Mouse (Mus musculus) liver, embryonic 15.5 days (tissue): ENCODE measurements at regions not wholly inside any gene's neighbourhood (a gene's known extent, or its start where the extent isn't known, plus 50 kb on each side); places are given as distances from the start of the nearest gene placed in this dataset.

Experiments used
- ATAC-seq: fragments of 200-750 bp; cut with Nextera tagmentation; 2 replicates; pipeline ENCODE4 v1.8.0; 2017; ENCODE audit warnings: moderate number of reproducible peaks, mild to moderate bottlenecking, moderate library complexity; ENCODE audit not compliant: insufficient read depth
- H3K27ac ChIP-seq: fragments of 300-500 bp; sonication (generic); replicated peaks from 2 replicates; pipeline ENCODE4 v1.5.1; 2015; ENCODE audit warnings: mild to moderate bottlenecking, inconsistent platforms
- H3K27me3 ChIP-seq: fragments of 300-500 bp; sonication (generic); 2 replicates; pipeline ENCODE4 v1.6.1; 2015; ENCODE audit warnings: mild to moderate bottlenecking, inconsistent platforms
- H3K36me3 ChIP-seq: fragments of 300-500 bp; sonication (generic); replicated peaks from 2 replicates; pipeline ENCODE4 v1.6.1; 2015; ENCODE audit warnings: moderate library complexity, mild to moderate bottlenecking, inconsistent platforms
- H3K4me1 ChIP-seq: fragments of 300-500 bp; sonication (generic); replicated peaks from 2 replicates; pipeline ENCODE4 v1.6.1; 2015; ENCODE audit warnings: inconsistent platforms
- H3K4me2 ChIP-seq: fragments of 300-500 bp; sonication (generic); 2 replicates; pipeline ENCODE4 v1.6.1; 2015; ENCODE audit warnings: moderate library complexity, mild to moderate bottlenecking, inconsistent platforms
- H3K4me3 ChIP-seq: fragments of 300-500 bp; sonication (generic); replicated peaks from 2 replicates; pipeline ENCODE4 v1.5.1; 2015; ENCODE audit warnings: mild to moderate bottlenecking, inconsistent platforms
- H3K9ac ChIP-seq: fragments of 300-500 bp; sonication (generic); 2 replicates; pipeline ENCODE4 v1.6.1; 2015; ENCODE audit warnings: moderate library complexity, mild to moderate bottlenecking, inconsistent platforms
- H3K9me3 ChIP-seq: fragments of 300-500 bp; sonication (generic); replicated peaks from 2 replicates; pipeline ENCODE4 v1.6.1; 2016; ENCODE audit warnings: inconsistent platforms
- WGBS: fragments of 180-500 bp; shearing (Covaris S2); methylation state at CpG from one replicate; pipeline ENCODE4 v1.1.7; 2015; ENCODE audit warnings: mixed read lengths; ENCODE audit not compliant: insufficient replicate concordance; 5-methylcytosine and 5-hydroxymethylcytosine counted together

DNA sequence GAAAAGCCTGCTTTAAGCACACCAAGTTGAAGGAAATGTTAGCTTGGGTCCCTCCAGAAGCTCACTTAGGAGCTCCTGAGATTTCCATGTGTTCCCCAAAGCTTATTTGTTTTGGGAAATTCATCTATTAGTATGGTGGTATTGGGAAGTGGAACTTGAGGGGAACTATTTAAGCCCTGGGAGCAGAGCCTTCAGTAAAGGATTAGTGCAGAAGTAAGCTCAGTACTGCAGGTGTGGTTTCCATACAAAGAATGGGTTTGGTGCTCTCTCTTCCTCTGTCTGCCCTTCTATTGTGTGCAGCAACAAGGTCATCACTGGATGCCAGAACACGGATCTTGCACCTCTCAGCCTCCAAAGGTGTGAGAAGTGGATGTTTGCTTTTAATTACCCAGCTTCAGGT lies 57.2 kb downstream of the Foxa2 start:
- no peaks in the 10 kb centered on the region for H3K36me3 ChIP-seq
- WGBS = 21% methylated on average over 1 of the region's 1 CpGs
- no peak overlapping the region for H3K4me3 ChIP-seq
- H3K27me3 ChIP-seq = no peaks in the 10 kb centered on the region
- H3K4me2 ChIP-seq = no peak overlapping the region
- no peak for ATAC-seq
- H3K27ac ChIP-seq = no peak overlapping the region
- no peak overlapping the region for H3K9ac ChIP-seq
- H3K9me3 ChIP-seq = no peaks in the 10 kb centered on the region
- no peaks in the 10 kb centered on the region for H3K4me1 ChIP-seq

DNA sequence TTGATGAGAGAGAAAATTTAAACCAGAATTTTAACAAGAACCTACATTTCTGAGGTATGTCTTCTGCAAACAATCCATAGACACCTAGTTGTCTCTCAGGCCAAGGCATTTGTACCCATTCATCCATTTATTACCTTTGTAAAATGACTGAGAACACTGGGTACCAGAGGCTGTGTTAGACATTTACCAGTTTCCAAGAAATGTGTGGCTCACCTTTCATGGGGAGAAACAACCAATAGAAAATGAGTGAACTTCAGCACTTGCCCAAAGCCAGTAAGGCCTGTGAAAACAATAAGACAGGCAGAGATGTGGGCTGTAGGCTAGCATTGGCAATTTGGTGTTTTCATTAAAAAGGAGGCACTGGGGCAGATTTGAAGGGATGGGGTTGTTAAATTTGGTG lies 58.2 kb downstream of the Foxa2 start:
- Histone ChIP-seq H3K4me1 (no peaks in the 10 kb centered on the region), H3K9me3 (no peaks in the 10 kb centered on the region), H3K36me3 (no peaks in the 10 kb centered on the region), H3K27ac (no peak overlapping the region), H3K9ac (no peak overlapping the region), H3K4me2 (no peak overlapping the region), H3K4me3 (no peak overlapping the region), H3K27me3 (no peaks in the 10 kb centered on the region)
- no peak for ATAC-seq

DNA sequence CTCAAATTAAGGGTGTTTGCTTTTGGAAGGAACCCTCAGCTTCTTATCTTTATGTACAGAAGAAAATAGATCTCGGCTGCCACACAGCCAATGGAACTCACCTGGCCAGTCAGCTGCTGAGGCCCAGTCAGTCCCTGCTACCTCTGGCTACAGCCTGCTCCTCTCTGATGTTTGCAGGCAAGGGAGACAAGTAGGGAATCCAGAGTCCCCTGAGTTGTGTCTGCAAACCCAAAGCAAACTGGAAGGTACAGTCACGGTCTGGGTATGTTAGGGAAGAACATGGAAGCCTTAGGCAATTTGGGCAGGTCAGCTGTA lies 61.6 kb downstream of the Foxa2 start:
- Histone ChIP-seq H3K4me3 (no peak overlapping the region), H3K36me3 (no peaks in the 10 kb centered on the region), H3K4me1 (0 out of 2 replicates have a peak, but pooled peaks cover 8% of the 10 kb centered on the region), H3K9ac (no peak overlapping the region), H3K27me3 (no peaks in the 10 kb centered on the region), H3K27ac (no peak overlapping the region), H3K9me3 (no peaks in the 10 kb centered on the region), H3K4me2 (no peak overlapping the region)
- no peak for ATAC-seq
- WGBS = 35% methylated on average over 2 of the region's 2 CpGs

DNA sequence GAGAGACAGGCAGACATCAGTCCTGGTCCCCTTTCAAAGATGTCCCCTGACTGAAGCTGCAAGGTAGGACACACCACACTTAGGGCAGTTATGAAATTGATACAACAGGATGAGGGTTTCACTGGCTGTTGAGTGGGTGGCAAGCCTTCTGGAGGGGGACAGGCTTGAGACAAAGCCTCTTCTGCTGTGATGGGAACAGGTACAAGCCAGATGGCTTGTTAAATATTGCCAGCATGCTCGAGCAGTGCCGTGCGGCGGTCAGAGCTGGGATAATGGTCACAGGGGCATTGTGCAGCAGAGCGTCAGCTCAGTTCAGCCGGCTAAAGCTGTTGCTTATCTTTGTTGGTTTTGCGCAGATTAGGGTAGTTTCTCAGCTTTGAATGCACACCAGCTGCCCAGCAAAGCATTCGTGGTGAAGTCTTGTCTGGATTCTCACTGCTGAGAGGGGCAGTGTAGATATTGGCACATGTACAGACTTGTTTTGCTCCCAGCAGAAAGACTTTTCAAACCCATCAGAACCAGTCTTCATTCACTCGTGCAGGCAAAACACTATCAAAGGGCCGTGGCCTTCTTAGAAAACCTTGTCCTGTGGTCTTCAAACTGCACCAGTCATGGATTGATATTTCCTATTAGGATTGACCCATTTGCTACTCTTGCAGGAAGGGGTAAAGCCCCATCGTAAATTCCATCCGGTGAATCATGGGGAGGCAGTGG lies 62.1 kb downstream of the Foxa2 start:
- no peak overlapping the region for H3K9ac ChIP-seq
- no peak overlapping the region for H3K4me2 ChIP-seq
- 42% methylated on average over 12 of the region's 12 CpGs for WGBS
- no peak overlapping the region for H3K4me3 ChIP-seq
- no peaks in the 10 kb centered on the region for H3K9me3 ChIP-seq
- no peaks in the 10 kb centered on the region for H3K27me3 ChIP-seq
- ATAC-seq = no peak
- H3K27ac ChIP-seq = no peak overlapping the region
- no peaks in the 10 kb centered on the region for H3K36me3 ChIP-seq
- H3K4me1 ChIP-seq = 0 out of 2 replicates have a peak, but pooled peaks cover 8% of the 10 kb centered on the region

DNA sequence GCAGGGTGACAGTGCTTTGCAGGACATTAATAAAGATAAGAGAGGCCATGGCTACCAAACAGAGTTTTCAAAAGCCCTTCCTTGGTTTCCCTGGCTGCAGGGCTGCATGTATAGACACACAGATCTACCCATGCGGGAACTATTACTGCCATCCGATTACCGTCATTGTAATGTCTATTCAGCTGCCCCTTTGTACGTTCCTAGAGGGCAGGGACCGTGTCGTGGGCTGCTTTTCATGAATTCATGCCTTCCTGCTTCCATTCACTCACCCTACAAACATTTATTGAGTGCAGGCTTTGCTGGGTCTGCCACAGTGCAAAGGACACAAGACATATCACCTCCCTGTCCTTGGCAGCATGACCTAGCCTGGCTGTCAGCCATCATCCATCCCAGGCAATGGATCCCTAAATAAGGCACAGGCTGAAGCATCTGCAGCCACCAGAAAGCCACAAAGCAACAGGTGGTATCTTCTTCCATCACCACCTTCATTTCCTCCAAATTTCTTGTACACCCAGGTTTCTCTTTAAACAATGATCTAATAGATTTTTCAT lies 65.8 kb downstream of the Foxa2 start:
- Histone ChIP-seq H3K4me1 (0 out of 2 replicates have a peak, but pooled peaks cover 8% of the 10 kb centered on the region), H3K9ac (no peak overlapping the region), H3K36me3 (no peaks in the 10 kb centered on the region), H3K4me2 (peak overlapping the region; percentile 15; the same call in 1 of the 2 replicates), H3K27me3 (no peaks in the 10 kb centered on the region), H3K4me3 (no peak overlapping the region), H3K27ac (0 out of 2 replicates have a peak overlapping the region, but pooled peaks have one; percentile 29), H3K9me3 (no peaks in the 10 kb centered on the region)
- 55% methylated on average over 6 of the region's 6 CpGs for WGBS
- peak; percentile 33; the same call in 1 of the 2 replicates for ATAC-seq

DNA sequence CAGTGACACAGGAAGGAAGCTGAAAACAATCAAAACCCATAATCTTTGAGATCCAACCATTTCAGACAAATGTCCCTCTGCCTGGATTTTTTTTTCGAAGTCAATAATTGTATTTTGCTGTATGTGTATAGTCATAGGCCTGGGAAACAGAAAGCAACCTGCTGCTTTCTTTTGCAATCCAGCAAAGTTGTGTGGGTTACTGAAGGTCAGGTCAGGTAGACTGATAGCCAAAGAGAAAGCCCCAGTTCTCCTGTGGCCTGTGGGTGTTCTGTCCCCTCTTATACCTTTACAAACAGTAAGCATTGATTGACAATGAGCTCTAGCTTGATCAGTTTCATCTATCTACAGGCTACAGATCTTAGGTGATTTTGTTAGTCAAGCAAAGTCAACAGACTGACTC lies 66.4 kb downstream of the Foxa2 start:
- H3K27ac ChIP-seq = 0 out of 2 replicates have a peak overlapping the region, but pooled peaks have one; percentile 45
- H3K4me1 ChIP-seq = 0 out of 2 replicates have a peak, but pooled peaks cover 8% of the 10 kb centered on the region
- H3K9ac ChIP-seq = no peak overlapping the region
- H3K27me3 ChIP-seq = no peaks in the 10 kb centered on the region
- 52% methylated on average over 1 of the region's 1 CpGs for WGBS
- H3K36me3 ChIP-seq = no peaks in the 10 kb centered on the region
- peak; percentile 51; the same call in 1 of the 2 replicates for ATAC-seq
- no peak overlapping the region for H3K4me2 ChIP-seq
- no peak overlapping the region for H3K4me3 ChIP-seq
- no peaks in the 10 kb centered on the region for H3K9me3 ChIP-seq

DNA sequence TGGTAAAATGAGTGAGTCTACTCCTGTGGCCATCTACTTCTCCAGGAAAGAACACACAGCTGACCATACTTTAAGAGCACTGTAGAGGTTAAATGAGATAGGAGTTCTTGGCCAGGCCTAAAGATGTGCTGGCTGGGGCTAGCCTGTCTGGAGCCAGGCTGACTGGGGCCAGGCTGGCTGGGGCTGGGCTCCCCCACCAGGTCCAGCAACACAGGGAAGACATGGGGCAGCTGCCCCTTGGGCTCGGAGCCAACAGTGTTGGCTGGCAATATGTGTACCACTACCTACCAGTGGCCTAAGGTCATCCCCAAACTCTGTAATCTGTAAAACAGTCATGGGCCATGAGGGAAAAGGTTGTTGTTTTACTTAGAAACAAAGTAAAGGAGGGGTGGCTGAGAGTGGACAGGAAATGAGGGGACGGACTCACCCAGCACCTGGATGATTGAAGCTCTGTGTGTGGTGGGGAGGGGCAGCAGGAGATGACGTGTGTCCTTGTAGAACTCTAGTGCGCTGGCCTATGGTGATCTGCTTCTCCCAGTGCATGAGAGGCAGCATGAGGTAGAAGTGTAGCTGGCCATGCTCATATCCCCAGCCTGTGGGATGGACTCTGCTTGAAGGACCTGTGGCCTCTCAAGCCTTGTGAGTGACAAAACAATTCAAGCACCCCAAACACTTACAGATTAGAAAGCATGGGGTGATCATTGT lies 67.0 kb downstream of the Foxa2 start:
- H3K4me1 ChIP-seq = 0 out of 2 replicates have a peak, but pooled peaks cover 8% of the 10 kb centered on the region
- peak; percentile 45; the same call in 1 of the 2 replicates for ATAC-seq
- WGBS = 57% methylated on average over 4 of the region's 4 CpGs
- no peak overlapping the region for H3K9ac ChIP-seq
- H3K27me3 ChIP-seq = no peaks in the 10 kb centered on the region
- no peak overlapping the region for H3K4me3 ChIP-seq
- H3K36me3 ChIP-seq = no peaks in the 10 kb centered on the region
- no peak overlapping the region for H3K4me2 ChIP-seq
- no peaks in the 10 kb centered on the region for H3K9me3 ChIP-seq
- peak overlapping the region; percentile 45; the same call in 1 of the 2 replicates for H3K27ac ChIP-seq

DNA sequence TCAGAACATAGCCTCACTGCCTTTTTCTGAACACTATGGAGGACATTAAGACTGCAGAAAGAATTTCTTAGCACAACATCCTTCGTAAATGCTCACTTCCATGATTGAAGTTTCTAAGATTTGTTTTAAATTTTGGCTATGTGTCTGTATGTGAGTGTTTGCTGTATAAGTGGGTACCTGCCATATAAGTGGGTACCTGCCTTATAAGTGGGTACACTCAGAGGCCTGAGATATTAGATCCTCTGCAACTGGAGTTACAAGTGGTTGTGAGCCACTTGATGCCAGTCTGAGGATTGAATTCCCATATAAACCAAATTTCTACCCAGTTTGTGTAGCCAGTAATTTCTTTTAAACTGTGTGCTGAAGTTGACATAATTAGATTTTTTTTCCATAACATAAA lies 67.8 kb downstream of the Foxa2 start:
- 48% methylated on average over 1 of the region's 1 CpGs for WGBS
- no peak overlapping the region for H3K9ac ChIP-seq
- no peak for ATAC-seq
- H3K27me3 ChIP-seq = no peaks in the 10 kb centered on the region
- no peak overlapping the region for H3K4me2 ChIP-seq
- H3K36me3 ChIP-seq = no peaks in the 10 kb centered on the region
- no peak overlapping the region for H3K27ac ChIP-seq
- 0 out of 2 replicates have a peak, but pooled peaks cover 8% of the 10 kb centered on the region for H3K4me1 ChIP-seq
- no peak overlapping the region for H3K4me3 ChIP-seq
- no peaks in the 10 kb centered on the region for H3K9me3 ChIP-seq

DNA sequence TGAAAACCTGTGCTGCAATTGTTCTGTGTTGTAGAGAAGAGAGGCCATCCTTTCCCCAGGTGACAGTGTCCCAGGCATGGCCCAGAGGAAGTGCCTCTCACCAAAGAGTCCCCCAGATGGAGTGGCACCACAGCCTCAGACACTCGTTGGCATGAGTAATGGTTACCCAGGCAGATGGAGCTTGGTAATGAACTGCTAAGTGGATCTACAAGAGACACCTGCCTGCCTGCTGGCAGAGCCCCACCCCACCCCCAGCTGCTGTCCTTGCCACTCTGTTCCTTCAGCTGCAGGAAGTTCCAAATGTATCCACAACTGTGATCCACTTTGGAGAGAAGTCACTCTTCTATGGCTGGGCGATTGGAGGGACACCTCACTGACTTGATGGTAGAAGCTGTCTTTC lies 72.0 kb downstream of the Foxa2 start:
- ATAC-seq = no peak
- Histone ChIP-seq H3K9ac (no peak overlapping the region), H3K27ac (no peak overlapping the region), H3K4me1 (no peaks in the 10 kb centered on the region), H3K4me2 (no peak overlapping the region), H3K36me3 (no peaks in the 10 kb centered on the region), H3K9me3 (no peaks in the 10 kb centered on the region), H3K4me3 (no peak overlapping the region), H3K27me3 (no peaks in the 10 kb centered on the region)
- 28% methylated on average over 2 of the region's 2 CpGs for WGBS

DNA sequence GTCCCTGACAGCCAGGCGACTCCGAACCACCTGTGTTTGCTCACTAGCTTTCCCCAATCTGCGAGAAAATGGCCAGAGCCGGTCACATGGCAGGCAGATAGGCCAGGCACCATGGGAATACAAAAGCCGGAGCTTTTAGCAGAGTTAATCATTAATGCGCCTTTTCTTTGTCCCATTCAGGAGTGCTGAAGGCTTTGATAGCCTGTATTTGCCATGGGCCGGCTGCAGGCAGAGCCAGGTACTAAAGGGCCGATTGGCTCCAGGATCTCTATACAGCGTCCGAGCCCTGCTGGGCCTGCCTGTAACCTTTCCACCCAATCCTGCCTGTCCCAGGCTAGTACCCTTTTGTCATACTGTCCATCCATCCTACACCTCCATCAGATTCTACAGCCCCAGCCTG lies 78.1 kb downstream of the Foxa2 start:
- 58% methylated on average over 10 of the region's 10 CpGs for WGBS
- Histone ChIP-seq H3K27me3 (no peaks in the 10 kb centered on the region), H3K4me2 (no peak overlapping the region), H3K4me1 (no peaks in the 10 kb centered on the region), H3K27ac (no peak overlapping the region; the same call in 1 of the 2 replicates), H3K9me3 (no peaks in the 10 kb centered on the region), H3K9ac (no peak overlapping the region), H3K4me3 (no peak overlapping the region), H3K36me3 (no peaks in the 10 kb centered on the region)
- ATAC-seq = peak; percentile 78

DNA sequence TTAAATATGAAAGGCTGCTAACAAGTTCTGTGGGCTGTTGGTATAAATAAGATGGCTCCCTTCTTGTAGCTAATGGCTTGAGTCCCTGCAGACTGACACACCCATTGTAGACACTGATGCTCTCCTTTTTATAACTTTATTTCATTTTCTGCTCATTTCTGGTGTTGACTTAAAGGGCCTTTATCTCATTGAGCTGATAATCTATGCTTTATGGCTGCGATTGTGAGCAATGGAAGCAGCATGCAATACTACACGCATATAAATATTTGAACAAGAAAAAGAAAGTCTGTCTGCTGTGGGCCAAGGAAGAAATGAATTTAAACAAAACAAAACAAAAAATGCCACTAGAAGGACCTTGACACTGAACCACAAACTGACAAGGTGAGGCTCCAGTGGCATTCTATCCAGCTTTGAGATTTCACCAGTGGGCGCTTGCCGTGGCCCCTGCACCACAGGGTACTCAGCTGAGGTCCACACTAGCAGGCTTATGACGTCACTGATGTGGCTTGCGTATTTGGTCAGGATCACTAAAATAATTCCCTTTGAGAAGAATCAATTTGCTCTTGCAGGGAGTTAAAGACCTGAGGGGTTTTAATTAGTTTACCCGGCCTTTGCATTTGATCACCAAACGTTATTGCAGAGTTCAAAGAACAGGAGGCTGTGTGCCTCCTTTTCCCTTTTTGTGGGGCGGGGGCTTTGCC lies 78.8 kb downstream of the Foxa2 start:
- ATAC-seq = no peak
- Histone ChIP-seq H3K4me2 (no peak overlapping the region), H3K4me1 (no peaks in the 10 kb centered on the region), H3K27ac (no peak overlapping the region), H3K4me3 (no peak overlapping the region), H3K27me3 (no peaks in the 10 kb centered on the region), H3K36me3 (no peaks in the 10 kb centered on the region), H3K9ac (no peak overlapping the region), H3K9me3 (no peaks in the 10 kb centered on the region)
- 59% methylated on average over 9 of the region's 9 CpGs for WGBS
